Mouse (Mus musculus): ENCODE results near the gene Lrrfip1. TPM values are rescaled to one million over a fixed set of nuclear protein-coding genes. Genes with fewer than 3 reads are reported as not detected.

Gene Lrrfip1
- total RNA-seq (2021) = 10 to 100 TPM; 75.3 to 80.9 TPM

DNA sequence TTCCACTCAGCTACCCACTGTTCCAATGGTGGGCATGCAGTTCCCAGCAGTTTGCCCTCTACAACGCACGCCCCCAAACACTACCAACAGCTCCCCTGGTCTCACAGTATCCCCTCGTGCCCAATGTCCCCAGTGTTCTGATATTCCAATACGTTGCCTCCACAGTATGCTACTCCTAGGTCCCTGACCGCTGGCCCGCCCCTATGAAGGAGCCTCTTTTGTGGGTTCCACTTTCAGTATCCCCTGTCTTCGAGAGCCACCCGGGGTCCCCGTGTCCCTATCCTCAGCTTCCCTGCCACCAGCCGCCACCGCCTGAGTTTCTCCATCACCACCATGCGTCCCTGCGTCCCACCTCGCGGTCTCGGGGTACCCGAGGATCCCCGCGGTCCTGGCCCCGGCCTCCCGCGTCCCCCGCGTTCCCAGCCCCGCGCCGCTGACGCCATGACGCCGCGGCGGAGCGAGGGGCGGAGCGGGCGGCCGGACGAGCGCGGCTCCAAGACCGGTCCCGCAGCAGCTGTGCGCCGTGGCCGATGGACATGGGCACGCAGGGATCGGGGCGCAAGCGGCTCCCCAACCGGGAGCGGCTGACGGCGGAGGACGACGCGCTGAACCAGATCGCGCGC is at the start of gene Lrrfip1:
TSS of gene Lrrfip1 (plus strand) at position 470 of the 623 bp plus-strand sequence.
- peak; percentile 66 to 70 for DNase-seq

DNA sequence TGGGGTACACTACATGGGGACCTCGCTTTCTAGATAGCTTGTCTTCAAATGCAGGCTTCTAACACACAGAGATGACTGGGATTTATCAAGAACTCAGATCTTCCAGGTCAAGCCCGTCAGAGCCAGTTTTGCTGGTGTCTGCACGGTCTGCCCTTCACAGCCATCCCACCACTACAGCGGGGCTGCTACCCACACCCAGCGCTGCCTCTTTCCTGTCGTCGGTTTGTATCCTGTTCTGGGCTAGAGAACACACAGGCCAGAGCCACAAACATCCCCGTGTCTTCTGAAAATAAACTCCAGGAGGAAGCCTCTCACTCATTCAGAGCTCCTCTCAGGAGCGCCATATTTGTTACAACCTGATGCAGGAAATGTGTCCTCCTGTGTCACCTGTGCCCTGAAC is 49.2 kb upstream of the Lrrfip1 start:
- DNase-seq = no peak

DNA sequence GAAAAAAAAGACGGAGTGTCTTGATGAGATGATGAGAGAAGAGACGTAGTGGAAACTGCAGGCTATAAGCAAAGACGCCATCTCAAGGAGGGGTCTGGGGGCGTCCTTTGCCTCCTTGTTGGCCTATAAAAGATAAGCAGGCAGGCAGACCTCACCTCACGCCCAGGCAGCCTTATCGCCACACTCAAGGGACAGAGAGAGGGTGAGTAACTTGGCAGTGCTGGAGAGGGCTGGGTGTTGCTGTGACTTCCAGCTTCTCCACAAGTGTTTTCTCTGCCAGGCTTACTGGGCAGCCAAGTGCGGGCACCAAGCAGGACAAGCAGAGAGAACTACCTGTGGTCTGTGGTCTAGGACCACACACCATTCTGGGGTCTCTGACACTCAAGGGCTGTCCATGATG is 46.9 kb upstream of the Lrrfip1 start:
- no peak for DNase-seq

DNA sequence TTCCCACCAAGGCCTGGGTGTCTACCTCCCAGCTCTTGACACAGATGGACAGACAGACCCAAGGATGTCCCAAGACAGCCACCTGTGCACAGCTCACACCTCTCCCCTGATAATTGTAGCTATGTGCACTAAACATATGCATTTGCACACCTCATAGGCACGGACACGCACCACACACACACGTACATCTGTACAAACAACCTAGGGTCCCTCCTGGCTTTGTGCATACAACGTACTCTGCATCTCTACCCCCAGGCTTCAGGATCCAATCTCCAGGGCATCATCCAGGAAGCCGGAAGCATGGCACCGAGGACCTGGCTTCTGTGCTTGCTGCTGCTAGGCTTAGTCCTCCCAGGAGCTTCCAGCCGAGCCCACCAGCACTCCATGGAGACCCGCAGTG is 45.7 kb upstream of the Lrrfip1 start, which contains the start of gene Prlh:
TSS of gene Prlh (plus strand) at position 301 of the 400 bp plus-strand sequence.
- DNase-seq = no peak

DNA sequence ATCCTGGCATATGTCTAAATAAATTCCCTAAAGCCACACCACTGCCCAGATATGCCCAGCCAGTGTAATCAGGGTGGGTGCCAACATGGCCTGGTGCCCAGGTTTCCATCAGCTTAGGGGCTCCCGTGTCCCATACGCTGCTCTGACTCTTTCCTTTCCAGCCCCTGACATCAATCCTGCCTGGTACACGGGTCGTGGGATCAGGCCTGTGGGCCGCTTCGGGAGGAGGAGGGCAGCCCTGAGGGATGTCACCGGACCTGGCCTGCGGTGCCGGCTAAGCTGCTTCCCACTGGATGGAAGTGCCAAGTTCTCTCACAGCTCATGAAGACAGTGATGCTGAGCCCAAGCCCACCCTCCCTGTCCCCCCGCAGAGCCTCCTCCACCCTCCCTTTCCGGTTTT is 44.8 kb upstream of the Lrrfip1 start:
- no peak for DNase-seq

DNA sequence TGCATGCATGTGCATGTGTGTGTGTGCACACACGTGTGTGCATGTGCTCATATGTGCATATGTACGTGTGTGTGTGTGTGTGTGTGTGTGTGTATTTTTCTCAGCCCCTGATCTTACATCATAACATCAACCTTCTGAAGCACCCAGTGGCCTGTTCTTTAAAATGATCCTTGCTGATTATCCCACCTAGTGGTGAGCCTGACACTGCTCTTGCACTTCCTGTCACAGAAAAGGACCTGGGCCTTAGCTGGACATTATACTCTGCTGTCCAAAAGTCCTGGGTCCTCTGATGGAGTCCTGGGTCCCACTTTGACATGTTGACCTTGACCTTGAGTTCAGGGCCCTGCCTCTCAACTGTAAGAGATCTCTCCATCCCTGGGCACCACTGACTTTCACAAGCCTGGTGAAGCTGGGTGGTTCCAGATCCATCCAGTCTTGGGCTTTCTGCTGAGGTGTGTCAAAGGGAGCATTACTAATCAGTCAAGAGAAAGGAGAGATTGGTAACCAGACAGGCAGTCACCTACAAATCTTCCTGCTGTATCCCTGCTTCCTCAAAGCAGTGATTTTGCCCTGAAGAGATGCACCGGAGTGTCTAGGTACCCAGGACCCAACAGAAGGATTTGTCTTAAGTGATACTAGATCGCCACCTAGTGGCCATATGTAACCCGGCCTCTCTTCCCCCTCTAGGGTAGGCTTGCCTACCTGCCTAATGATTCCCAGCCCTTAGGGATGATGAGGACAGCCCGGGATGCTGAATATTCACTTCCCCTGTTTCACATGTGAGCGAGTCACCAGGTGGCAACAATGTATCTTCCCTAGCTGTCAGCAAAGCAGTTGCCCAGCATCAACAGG is 42.1 kb upstream of the Lrrfip1 start:
- DNase-seq = peak; percentile 40 to 70

DNA sequence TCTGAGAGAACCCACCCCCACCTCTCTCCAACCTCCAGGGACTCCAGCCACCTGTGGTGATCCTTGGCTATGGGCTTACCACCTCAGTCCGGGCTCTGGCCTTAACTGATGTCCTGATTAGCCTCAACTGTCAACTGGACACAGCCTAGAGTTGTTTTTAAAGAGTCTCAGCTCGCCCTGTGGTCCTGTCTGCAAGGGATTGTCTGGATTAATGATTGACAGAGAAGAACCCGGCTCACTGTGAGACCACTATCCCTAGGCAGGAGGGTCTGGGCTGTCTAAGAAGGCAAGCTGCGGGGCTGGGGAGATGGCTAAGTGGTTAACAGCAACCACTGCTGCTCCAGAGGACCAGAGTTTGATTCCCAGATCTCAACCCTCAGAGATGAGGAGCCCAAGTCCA is 36.0 kb upstream of the Lrrfip1 start:
- no peak for DNase-seq

DNA sequence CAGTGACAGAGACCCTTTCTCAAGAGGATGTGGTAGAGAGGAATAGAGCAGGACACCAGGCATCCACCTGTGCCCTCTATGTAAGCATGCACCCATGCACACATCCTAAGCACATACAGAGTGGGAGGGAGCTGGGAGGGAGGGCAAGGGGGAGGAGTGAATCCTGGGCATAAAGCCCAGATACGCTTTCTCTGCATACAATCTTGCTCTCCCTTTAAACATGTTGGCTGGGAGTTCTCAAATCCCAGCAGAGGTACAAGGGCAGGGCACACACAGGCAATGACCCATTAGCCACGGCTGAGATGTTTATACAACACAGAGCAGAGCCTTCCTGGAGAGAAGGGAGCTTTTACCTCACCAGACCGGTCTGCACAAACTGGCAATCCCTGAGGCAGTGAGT is 35.5 kb upstream of the Lrrfip1 start:
- no peak for DNase-seq

DNA sequence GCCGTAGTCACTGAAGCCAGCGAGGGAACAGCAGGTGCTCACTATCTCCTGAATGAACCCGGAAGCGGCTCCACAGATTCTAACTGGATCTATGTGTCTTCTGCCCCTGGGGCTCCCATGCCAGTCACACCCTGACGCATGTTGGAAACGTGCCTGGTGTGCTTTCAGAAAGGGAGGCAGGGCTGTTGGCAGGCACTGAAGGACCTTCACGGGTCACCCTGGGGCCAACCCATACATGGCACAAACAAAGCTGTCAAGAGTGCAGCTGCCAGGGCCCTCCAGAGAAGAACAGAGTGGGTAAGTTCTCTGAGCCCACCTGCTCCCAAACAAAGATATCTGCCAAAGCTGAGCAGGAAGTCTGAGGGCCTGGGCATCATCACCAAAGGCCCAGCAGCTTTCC is 31.0 kb upstream of the Lrrfip1 start:
- DNase-seq = no peak

DNA sequence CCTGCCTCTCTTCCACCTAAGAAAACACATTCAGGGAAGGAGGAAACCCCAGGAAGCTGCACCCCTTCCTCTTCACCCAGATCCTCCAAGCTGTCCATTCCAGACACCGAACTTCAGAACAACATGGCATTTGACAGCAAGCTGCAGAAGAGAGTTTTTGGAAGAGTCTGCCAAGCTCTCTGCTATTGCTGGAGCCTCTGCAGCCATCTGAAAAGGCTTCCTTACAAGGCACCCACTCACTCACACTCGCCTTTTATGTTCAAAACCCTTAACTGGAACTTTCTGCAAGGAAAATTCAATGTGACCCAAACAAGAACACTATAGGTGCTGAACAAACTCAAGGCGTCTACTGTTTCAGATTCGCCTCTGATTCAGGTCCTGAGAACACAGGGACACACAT is 29.9 kb upstream of the Lrrfip1 start:
- no peak for DNase-seq

DNA sequence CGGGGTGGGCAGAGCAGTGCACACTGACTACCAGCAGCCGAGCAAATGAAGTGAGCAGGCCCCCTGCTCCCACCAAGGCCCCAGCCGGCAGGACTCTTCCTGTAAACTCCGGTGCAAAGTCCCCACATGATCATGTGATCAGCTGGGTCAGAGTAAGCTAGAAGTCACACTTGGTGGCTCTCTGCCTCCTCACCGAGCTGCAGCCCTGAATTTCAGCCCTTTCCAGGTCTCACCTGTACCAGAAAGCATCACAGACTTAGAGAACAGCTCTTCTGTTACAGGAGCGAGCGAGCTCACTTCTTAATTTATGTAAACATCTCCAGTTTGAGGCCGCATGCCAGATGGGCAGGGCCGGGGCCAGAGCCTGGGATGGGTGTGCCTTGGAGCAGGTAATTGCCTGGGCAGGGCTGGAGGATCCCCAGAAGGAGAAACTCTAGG is 29.2 kb upstream of the Lrrfip1 start, which contains the start of gene Rab17:
TSS of gene Rab17 (minus strand) at position 315 of the 438 bp plus-strand sequence.
- DNase-seq = no peak

DNA sequence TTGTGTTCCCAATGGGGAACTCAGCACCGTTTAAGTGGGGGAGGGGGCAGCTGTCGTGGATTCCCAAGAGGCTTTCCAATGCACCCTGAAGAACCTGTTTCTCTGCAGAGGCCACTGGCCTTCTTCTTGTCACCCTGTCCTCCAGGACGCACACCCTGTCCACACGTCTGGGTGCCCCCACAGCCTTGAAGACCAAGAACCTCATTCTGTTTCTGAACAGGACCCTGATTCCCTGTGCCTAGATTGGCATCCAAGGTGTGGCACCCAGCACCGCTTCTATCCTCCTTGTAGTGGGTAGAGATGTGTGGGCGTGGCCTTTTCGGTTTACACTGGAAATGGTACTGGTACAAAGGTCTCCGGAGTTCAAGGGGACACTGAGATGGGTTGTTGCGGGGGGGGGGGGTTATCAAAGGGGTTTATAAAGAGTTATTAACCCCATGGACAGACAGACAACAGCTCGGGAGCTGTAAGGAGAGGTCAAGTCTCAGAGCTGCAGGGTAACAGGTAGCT is 28.6 kb upstream of the Lrrfip1 start:
- no peak for DNase-seq

DNA sequence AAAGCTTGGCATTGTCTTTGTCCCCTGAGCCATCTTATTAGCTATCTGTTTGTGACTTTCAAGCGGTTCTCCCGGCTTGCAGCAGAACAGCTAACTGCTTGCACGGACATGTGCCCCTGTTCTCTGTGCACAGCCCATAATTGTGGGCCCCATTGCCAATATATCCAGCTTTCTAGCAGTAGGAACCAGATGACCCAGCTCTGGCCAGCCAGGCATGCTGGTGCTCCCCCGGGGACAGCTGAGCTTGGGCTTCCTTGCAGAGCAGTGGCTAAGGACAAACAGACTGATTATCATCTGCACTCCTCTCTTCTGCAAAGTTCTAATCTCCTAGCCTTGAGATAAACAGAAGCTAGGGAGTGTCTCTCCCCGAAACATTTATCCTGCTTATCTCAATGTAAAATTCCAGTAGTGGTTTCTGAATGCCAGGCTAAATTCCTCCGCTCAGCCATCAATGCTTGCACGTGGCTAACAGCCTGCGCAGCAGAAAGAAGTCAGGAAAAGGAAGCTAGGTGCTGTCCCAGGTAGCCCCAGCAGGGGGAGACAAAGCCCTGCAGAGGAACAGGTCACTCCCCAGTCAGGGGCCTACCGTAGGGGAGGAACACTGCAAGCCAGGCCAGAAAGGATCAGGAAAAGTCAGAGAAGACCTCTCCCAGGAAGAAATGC is 25.5 kb upstream of the Lrrfip1 start:
- peak; percentile 92 for DNase-seq

DNA sequence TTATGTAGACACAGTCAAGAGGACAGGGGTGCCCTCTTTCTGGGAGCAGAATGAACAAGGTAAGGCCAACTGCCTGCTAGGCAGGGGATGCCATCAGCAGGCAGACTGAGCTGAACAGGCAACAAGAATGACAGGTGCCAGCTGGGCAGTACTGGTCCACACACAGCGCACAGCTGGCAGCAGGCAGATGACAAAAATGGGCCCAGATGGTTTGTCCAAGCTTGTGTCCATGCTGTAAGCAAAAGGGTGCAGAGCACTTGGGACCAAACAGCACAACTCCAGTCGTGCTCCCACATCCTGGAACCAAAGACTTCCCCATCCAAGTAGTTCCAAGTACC is 25.0 kb upstream of the Lrrfip1 start:
- no peak for DNase-seq

DNA sequence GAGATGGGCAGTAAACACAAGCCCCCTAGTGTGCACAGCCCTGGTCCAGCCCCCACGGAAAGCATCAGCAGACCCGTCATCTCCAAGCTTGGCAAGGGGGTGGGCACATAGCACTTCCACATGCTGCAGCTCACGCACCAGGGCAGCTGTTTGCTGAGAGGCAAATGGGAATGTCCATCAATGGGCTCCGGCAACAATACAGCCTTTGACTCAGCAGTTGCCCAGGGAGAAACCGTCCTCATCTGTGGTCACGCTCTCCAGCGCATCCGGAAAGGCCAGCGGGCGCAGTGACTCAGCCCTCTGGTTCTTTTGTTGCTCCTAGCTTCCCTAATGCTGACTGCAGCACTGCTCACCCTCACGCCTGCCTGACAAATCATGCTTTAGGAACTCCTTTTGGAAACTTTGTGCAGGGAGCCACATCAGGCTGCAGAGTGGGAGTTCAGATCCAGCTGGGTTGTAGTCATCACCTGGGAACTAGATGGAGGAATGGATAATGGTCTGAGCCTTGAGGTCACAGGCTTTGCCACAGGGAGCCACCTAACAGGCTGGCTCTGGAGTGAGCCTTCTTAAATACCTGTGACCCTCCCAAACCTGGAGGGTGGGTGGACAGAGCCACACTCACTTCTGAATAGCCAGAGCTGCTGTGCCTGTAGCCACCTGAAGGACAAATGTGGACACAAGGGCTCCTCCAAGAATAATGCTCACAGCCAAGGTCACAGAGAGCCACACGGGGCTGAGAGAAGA is 23.5 kb upstream of the Lrrfip1 start:
- peak; percentile 53 to 68 for DNase-seq

DNA sequence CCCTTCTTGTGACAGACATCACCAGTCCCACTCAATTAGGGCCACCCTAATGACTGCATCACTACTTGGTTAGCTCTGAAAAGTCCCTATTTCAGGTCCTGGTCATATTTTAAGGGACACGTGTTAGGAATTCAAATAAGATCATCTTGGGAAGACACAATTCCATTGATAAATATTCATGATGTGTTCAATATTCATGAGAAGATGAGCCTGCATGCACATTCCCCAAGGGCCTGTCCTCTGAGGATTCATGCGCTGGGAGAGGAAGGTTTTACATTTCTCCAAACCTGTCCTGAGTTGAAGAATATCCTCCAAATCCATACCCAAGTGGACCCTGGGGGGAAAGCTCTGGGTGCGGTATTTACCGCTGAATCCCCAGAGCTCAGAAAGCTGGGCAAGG is 22.6 kb upstream of the Lrrfip1 start:
- no peak for DNase-seq

DNA sequence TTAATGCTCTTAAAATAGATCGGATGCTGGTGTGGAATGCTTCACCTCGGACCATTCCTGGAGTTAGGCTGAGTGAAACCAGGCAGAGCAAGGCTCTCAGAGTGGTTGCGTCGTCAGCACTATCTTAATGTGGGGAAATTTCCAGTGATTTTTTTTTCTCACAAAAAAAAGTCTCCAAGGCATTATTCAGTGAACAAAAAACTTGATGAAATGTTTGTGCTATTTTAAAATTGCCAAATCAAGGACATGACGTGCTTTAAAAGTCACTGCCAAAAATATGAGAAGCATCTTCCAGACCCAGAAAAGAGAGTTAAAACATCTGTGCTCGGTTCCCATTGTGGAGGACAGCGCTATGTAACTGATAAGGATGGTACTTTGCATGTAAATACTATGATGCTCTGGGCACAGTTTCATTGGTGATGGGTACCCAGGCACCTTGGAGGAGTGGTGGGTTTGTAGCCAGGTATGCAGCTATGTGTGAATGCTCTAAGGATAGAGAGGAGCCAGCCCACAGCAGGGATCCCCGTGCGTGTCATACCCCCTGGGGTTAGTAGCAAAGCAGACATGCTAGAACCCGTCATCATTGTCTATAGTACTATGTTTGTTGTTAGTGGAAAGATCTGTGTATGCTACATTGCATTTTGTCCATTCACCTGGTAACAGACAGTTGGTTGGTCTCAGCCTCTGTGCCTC is 17.8 kb upstream of the Lrrfip1 start:
- no peak for DNase-seq

DNA sequence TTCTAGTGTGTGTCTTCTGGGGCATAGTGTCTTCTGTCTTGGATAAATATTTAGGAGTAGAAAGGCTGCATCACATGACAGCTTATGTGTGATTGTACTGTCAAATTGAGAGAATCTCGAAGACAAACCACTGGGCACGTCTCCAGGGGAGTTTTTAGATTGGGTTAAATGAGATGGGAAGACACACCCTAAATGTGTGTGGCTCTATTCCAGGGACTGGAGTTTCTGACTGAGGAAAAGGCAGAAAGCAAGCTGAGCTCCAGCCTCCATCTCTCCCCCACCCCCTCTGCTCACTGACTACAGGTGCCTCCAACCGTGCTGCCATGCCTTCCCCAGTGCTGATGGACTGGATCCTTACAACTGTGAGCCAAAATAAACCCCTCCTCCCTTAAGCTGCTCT is 17.2 kb upstream of the Lrrfip1 start:
- DNase-seq = no peak

DNA sequence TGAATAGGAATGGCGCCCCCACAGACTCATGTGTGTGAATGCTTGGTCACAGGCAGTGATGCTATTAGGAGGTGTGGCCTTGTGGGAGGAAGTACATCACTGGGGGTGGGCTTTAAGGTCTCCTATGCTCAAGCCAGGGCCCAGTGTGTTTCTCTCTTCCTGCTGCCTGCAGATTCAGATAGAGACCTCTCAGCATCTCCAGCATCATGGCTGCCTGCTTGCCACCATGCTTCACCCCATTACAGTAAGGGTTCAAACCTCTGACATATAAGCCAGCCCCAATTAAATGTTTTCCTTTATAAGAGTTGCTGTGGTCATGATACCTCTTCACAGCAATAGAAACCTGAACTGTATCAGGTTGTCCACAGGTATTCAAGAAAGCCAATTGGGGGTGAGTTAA is 2.6 kb upstream of the Lrrfip1 start:
- DNase-seq = no peak

DNA sequence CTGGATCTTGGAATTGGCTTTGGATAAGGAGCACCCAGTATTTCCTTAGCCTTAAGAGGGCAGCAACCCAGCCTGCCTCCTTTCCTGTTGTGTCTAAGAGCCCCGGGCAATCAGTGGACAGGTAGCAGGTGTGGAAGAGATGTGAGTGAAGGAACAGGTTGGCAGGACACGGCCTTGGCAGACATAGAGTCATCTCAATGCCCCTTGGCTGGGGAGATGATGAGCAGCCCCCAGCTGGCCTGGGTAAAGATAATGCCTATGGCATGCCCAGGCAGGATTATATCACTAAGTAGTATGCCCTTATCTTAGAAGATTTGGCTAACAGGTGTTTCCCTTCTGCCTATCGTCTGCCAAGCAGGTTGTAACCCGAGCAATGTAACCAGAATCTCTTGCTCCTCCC is 1.4 kb upstream of the Lrrfip1 start:
- no peak for DNase-seq

DNA sequence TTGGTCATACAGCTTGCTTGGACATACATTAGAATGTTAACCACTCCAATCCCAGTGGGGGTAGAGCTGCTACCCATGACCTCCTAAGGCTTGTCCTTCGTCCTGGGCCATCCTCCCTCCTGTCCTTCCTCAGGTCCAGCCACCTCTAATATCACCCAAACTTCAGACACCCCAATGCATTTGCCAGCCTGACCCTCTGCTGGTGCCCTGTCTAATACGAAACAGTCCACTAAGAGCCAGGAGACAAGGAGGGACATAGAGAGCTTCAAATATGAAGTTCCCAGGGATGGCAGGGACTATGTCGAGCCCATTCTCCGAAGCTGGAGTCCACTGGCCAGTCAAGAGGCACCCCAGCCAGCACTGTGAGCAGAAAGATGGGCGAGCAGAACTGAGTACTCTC is 896 bp upstream of the Lrrfip1 start:
- no peak for DNase-seq
